Mouse (Mus musculus): Measurements from ENCODE around the gene Hmox1.
A peak's percentile ranks its signal among the peaks of the same experiment; 100 is the strongest.

The Hmox1 gene

GRCm38 (mm10) chr8:75081364-75082040 lies 11.9 kb upstream of the Hmox1 start:
- peak; percentile 37 for DNase-seq (ENCODE audit: low read depth, low spot score)
- H3K27me3 ChIP-seq (ENCODE audit: control insufficient read depth, insufficient read depth, low read length, poor library complexity, severe bottlenecking): no peaks in the 10 kb centered on the region
- H3K36me3 ChIP-seq (ENCODE audit: control insufficient read depth, insufficient read depth, low read length, poor library complexity, severe bottlenecking): no peaks in the 10 kb centered on the region

- no peak for DNase-seq (ENCODE audit: low read depth, low spot score)
- no peaks in the 10 kb centered on the region for H3K36me3 ChIP-seq (ENCODE audit: control insufficient read depth, insufficient read depth, low read length, poor library complexity, severe bottlenecking)
Measured at GRCm38 (mm10) chr8:75082181-75082805, 11.1 kb upstream of the Hmox1 start.

DNA sequence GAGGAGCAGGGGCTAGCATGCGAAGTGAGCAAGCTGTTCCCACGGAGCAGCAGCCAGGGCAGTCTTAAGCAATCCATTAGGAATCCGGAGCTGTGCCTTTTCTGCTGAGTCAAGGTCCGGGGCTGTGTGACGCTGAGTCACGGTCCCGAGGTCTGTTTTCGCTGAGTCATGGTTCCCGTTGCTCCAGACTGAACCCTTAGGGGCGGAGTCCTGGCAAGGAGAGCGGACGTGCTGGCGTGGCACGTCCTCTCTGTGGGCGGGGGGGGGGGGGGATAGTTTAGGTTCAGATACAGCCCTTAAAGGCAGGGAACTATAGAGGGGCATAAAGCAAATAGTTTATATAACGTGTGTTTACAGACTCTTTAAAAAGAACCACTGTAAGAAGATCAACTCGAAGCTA lies 9.6 kb upstream of the Hmox1 start:
- peak; percentile 61 for DNase-seq (ENCODE audit: low read depth, low spot score)
- Histone ChIP-seq H3K36me3 (ENCODE audit: control insufficient read depth, insufficient read depth, low read length, poor library complexity, severe bottlenecking) (no peaks in the 10 kb centered on the region), H3K27me3 (ENCODE audit: control insufficient read depth, insufficient read depth, low read length, poor library complexity, severe bottlenecking) (no peaks in the 10 kb centered on the region)

More at GRCm38 (mm10) chr8:75082181-75082805, 11.1 kb upstream of the Hmox1 start:
- no peaks in the 10 kb centered on the region for H3K27me3 ChIP-seq (ENCODE audit: control insufficient read depth, insufficient read depth, low read length, poor library complexity, severe bottlenecking)

GRCm38 (mm10) chr8:75084382-75085064 lies 8.9 kb upstream of the Hmox1 start:
- no peaks in the 10 kb centered on the region for H3K36me3 ChIP-seq (ENCODE audit: control insufficient read depth, insufficient read depth, low read length, poor library complexity, severe bottlenecking)
- no peaks in the 10 kb centered on the region for H3K27me3 ChIP-seq (ENCODE audit: control insufficient read depth, insufficient read depth, low read length, poor library complexity, severe bottlenecking)

DNA sequence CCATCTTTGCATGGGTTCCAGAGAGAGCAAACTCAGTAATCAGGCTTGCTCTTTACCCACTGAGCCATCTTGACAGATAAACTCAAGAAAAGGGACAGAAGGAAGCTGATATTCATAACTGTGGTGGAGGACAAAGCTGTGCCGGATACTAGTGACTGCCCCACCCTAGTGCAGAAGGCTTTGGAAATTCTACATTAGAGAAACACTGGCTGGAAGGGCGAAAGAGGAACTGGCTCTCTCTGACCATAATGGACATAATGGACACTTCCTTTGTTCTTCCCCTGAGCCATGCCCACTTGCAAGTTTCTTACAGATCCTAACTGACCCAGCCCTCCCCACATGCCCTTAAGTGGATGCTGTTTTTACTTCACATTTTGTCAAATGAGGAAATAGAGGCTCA lies 7.4 kb upstream of the Hmox1 start:
- no peaks in the 10 kb centered on the region for H3K27me3 ChIP-seq (ENCODE audit: control insufficient read depth, insufficient read depth, low read length, poor library complexity, severe bottlenecking)
- DNase-seq (ENCODE audit: low read depth, low spot score): no peak

More at GRCm38 (mm10) chr8:75084382-75085064, 8.9 kb upstream of the Hmox1 start:
- DNase-seq (ENCODE audit: low read depth, low spot score): no peak

GRCm38 (mm10) chr8:75087127-75087526 lies 6.3 kb upstream of the Hmox1 start:
- no peak for DNase-seq (ENCODE audit: low read depth, low spot score)
- no peaks in the 10 kb centered on the region for H3K27me3 ChIP-seq (ENCODE audit: control insufficient read depth, insufficient read depth, low read length, poor library complexity, severe bottlenecking)
- H3K36me3 ChIP-seq (ENCODE audit: control insufficient read depth, insufficient read depth, low read length, poor library complexity, severe bottlenecking): no peaks in the 10 kb centered on the region

More for the DNA sequence above, 7.4 kb upstream of the Hmox1 start:
- H3K36me3 ChIP-seq (ENCODE audit: control insufficient read depth, insufficient read depth, low read length, poor library complexity, severe bottlenecking): no peaks in the 10 kb centered on the region

GRCm38 (mm10) chr8:75088989-75089881 lies 4.2 kb upstream of the Hmox1 start:
- DNase-seq (ENCODE audit: low read depth, low spot score): peak; percentile 56
- Histone ChIP-seq H3K36me3 (ENCODE audit: control insufficient read depth, insufficient read depth, low read length, poor library complexity, severe bottlenecking) (no peaks in the 10 kb centered on the region), H3K27me3 (ENCODE audit: control insufficient read depth, insufficient read depth, low read length, poor library complexity, severe bottlenecking) (no peaks in the 10 kb centered on the region; the same call in none of the 2 replicates)

GRCm38 (mm10) chr8:75090781-75091365 lies 2.5 kb upstream of the Hmox1 start:
- Histone ChIP-seq H3K27me3 (ENCODE audit: control insufficient read depth, insufficient read depth, low read length, poor library complexity, severe bottlenecking) (no peaks in the 10 kb centered on the region; the same call in none of the 2 replicates), H3K36me3 (ENCODE audit: control insufficient read depth, insufficient read depth, low read length, poor library complexity, severe bottlenecking) (no peaks in the 10 kb centered on the region)
- DNase-seq (ENCODE audit: low read depth, low spot score): no peak

- no peaks in the 10 kb centered on the region for H3K36me3 ChIP-seq (ENCODE audit: control insufficient read depth, insufficient read depth, low read length, poor library complexity, severe bottlenecking)
- DNase-seq (ENCODE audit: low read depth, low spot score): no peak
- H3K27me3 ChIP-seq (ENCODE audit: control insufficient read depth, insufficient read depth, low read length, poor library complexity, severe bottlenecking): no peaks in the 10 kb centered on the region
Measured at GRCm38 (mm10) chr8:75102956-75103355, 9.5 kb downstream of the Hmox1 start.

DNA sequence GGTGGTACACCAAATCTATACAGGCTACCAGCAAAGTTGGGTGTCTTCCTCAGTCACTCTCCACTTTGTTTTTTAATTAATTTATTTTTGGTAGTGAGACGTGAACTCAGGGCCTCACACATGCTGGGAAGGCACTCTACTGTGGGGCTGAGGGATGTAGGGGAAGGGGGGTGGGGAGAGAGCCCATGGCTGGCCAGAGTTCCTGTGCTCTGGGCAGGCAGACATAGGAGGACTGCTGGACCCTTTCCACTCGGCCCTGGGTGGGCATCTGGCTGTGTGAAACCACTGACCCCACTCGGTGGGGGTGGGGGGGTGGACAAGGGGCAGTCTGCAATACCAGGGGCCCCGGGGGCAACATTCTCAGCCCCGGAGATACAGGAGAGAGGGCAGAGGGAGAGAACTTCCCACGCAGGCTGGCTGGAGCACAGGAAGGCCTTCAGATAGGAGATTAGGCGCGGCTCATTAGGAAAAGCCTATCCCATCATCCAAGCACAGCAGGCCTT lies 10.0 kb downstream of the Hmox1 start:
- H3K27me3 ChIP-seq (ENCODE audit: control insufficient read depth, insufficient read depth, low read length, poor library complexity, severe bottlenecking): no peaks in the 10 kb centered on the region
- no peak for DNase-seq (ENCODE audit: low read depth, low spot score)
- no peaks in the 10 kb centered on the region for H3K36me3 ChIP-seq (ENCODE audit: control insufficient read depth, insufficient read depth, low read length, poor library complexity, severe bottlenecking)

DNA sequence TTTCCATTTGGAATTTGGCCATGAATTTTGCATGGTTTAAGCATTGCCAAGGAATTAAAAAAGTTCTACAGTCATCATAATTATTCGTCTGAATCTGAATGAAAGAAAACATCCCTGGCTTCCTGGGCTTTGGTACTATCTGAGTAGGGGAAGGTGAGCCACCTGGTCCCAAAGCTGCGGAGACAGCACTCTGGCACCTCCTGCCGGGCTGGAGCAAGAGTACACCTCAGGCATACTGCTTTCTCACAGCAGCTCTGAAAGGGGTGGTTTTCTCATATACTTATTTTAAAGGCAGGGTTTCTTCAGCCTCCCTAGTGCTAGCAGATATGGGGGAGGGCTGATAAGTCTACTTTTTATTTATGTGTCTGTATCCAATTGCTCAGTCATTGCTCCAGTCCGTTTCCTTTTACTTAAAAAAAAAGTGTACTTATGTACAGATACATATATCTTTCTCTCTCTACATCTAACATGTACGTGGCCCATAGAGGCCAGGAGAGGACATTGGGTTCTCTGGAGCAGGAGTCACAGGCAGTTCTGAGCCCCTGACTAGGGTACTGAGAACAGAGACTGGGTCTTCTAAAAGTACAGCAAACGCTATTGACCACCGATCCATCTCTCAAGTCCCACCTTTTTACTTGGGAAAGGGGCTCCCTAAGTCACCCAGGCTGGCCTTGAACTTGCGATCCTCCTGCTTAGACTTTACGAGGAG lies 15.3 kb downstream of the Hmox1 start:
- H3K27me3 ChIP-seq (ENCODE audit: control insufficient read depth, insufficient read depth, low read length, poor library complexity, severe bottlenecking): no peaks in the 10 kb centered on the region
- H3K36me3 ChIP-seq (ENCODE audit: control insufficient read depth, insufficient read depth, low read length, poor library complexity, severe bottlenecking): peaks cover 6% of the 10 kb centered on the region; the same call in 1 of the 2 replicates
- peak; percentile 88 for DNase-seq (ENCODE audit: low read depth, low spot score)

DNA sequence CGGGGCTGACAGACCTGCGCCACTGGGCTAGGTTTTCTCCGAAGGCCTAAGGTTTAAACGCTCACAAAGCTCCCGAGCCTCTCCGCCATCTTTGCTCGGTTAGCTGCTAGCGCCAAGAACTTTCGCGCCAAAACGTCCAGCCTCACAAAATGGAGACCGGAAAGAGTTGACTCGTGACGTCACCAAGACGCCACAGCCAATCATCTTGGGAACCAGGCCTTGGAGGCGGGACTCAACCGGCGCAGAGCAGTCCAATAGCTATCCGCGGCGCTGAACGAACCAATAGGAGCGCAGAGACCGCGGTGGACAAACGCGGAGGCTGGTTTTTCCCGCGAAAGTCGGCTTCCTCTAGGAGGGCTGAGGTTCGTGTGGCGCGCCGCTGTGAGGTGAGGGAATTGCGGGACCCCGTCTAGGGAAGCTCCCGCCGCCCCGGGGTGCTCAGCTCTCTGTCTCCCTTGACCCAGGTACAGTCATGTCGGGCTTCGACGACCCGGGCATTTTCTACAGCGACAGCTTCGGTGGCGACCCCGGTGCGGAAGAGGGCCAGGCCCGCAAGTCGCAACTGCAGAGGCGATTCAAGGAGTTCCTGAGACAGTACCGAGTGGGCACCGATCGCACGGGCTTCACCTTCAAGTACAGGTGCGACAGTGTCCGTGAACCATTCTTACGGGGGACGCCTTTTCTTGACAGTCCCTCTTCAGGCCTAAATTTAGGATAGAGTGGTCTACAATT lies 16.0 kb downstream of the Hmox1 start, which contains the start of gene Mcm5:
TSS of gene Mcm5 (plus strand) at position 334 of the 732 bp plus-strand sequence.
- Histone ChIP-seq H3K27me3 (ENCODE audit: control insufficient read depth, insufficient read depth, low read length, poor library complexity, severe bottlenecking) (no peaks in the 10 kb centered on the region), H3K36me3 (ENCODE audit: control insufficient read depth, insufficient read depth, low read length, poor library complexity, severe bottlenecking) (peaks cover 8% of the 10 kb centered on the region)
- peak; percentile 99 for DNase-seq (ENCODE audit: low read depth, low spot score)

- Histone ChIP-seq H3K27me3 (ENCODE audit: control insufficient read depth, insufficient read depth, low read length, poor library complexity, severe bottlenecking) (no peaks in the 10 kb centered on the region), H3K36me3 (ENCODE audit: control insufficient read depth, insufficient read depth, low read length, poor library complexity, severe bottlenecking) (peaks cover 9% of the 10 kb centered on the region)
- DNase-seq (ENCODE audit: low read depth, low spot score): no peak
Measured at GRCm38 (mm10) chr8:75110093-75110492, 16.7 kb downstream of the Hmox1 start.

Data from splenic B cell, adult 2 months (primary cell).